Mouse (Mus musculus): ENCODE results near the gene Zcchc24. TPM values are rescaled to one million over a fixed set of nuclear protein-coding genes. Genes with fewer than 3 reads are reported as not detected.
A peak's percentile ranks its signal among the peaks of the same experiment; 100 is the strongest.

The Zcchc24 gene
- polyA plus RNA-seq, 2 experiments, result 5.7 TPM

- no peaks in the 10 kb centered on the region for H3K9me3 ChIP-seq (ENCODE audit: control insufficient read depth, low read length)
- no peak overlapping the region for H3K4me2 ChIP-seq (ENCODE audit: low read depth)
- no peak overlapping the region for H3K27ac ChIP-seq
- TF ChIP-seq EP300 (IDR thresholded peaks at IDR 0.05; ENCODE audit: low read depth) (no peak), CTCF (IDR thresholded peaks at IDR 0.05; ENCODE audit: low read depth) (no peak)
- no peak overlapping the region for H3K4me3 ChIP-seq (ENCODE audit: insufficient read depth in 1 of 2, low read depth in 2 of 2, low read length in 2 of 2)
- H3K9ac ChIP-seq (replicated peaks), result no peak overlapping the region
- DNase-seq (ENCODE audit: low read depth in 3 of 3, low spot score in 3 of 3) (no peak), ATAC-seq (ENCODE audit: insufficient read depth) (no peak)
- H3K27me3 ChIP-seq (ENCODE audit: control insufficient read depth, insufficient read depth, low read length), result no peaks in the 10 kb centered on the region
- H3K36me3 ChIP-seq (replicated peaks; ENCODE audit: control insufficient read depth, insufficient read depth, low read depth), result no peaks in the 10 kb centered on the region
- H3K4me1 ChIP-seq (replicated peaks; ENCODE audit: control insufficient read depth in 2 of 2, insufficient read depth in 2 of 2, low read length in 1 of 2), result 0 out of 4 replicates have a peak, but pooled peaks cover 0 to 5% of the 10 kb centered on the region in 2 experiments
- whole genome bisulfite sequencing (ENCODE audit: insufficient replicate concordance), result 43% methylated on average over 9 of the region's 9 CpGs
These were observed 49.5 kb downstream of the Zcchc24 start for GRCm38 (mm10) chr14:25719371-25719770.

- no peaks in the 10 kb centered on the region for H3K27me3 ChIP-seq (ENCODE audit: control insufficient read depth, insufficient read depth, low read length)
- TF ChIP-seq CTCF (IDR thresholded peaks at IDR 0.05; ENCODE audit: low read depth), result no peak
- DNase-seq (ENCODE audit: low read depth in 3 of 3, low spot score in 3 of 3) (no peak), ATAC-seq (ENCODE audit: insufficient read depth) (no peak)
- 0% methylated on average over 2 of the region's 2 CpGs for WGBS (ENCODE audit: insufficient replicate concordance)
- no peak overlapping the region for H3K9ac ChIP-seq (replicated peaks)
- no peak overlapping the region for H3K27ac ChIP-seq
- no peaks in the 10 kb centered on the region for H3K36me3 ChIP-seq (replicated peaks; ENCODE audit: control insufficient read depth, insufficient read depth, low read depth)
- no peak overlapping the region for H3K4me2 ChIP-seq (ENCODE audit: low read depth)
- no peaks in the 10 kb centered on the region for H3K9me3 ChIP-seq (ENCODE audit: control insufficient read depth, low read length)
- 0 out of 4 replicates have a peak, but pooled peaks cover 0 to 5% of the 10 kb centered on the region in 2 experiments for H3K4me1 ChIP-seq (replicated peaks; ENCODE audit: control insufficient read depth in 2 of 2, insufficient read depth in 2 of 2, low read length in 1 of 2)
- no peak overlapping the region for H3K4me3 ChIP-seq (ENCODE audit: insufficient read depth in 1 of 2, low read depth in 2 of 2, low read length in 2 of 2)
These were observed 50.4 kb downstream of the Zcchc24 start for GRCm38 (mm10) chr14:25718471-25718870.

- no peak overlapping the region for H3K4me3 ChIP-seq (ENCODE audit: insufficient read depth in 1 of 2, low read depth in 2 of 2, low read length in 2 of 2)
- ATAC-seq (ENCODE audit: insufficient read depth) (no peak), DNase-seq (ENCODE audit: low read depth in 3 of 3, low spot score in 3 of 3) (no peak)
- H3K9me3 ChIP-seq (ENCODE audit: control insufficient read depth, low read length), result no peaks in the 10 kb centered on the region
- H3K4me2 ChIP-seq (ENCODE audit: low read depth), result no peak overlapping the region
- WGBS (ENCODE audit: insufficient replicate concordance), result 71% methylated on average over 8 of the region's 8 CpGs
- no peaks in the 10 kb centered on the region for H3K36me3 ChIP-seq (replicated peaks; ENCODE audit: control insufficient read depth, insufficient read depth, low read depth)
- H3K4me1 ChIP-seq (replicated peaks; ENCODE audit: control insufficient read depth in 2 of 2, insufficient read depth in 2 of 2, low read length in 1 of 2), result 0 out of 4 replicates have a peak, but pooled peaks cover 0 to 5% of the 10 kb centered on the region in 2 experiments
- TF ChIP-seq CTCF (IDR thresholded peaks at IDR 0.05; ENCODE audit: low read depth) (no peak), EP300 (IDR thresholded peaks at IDR 0.05; ENCODE audit: low read depth) (no peak)
- H3K27ac ChIP-seq, result no peak overlapping the region
- H3K27me3 ChIP-seq (ENCODE audit: control insufficient read depth, insufficient read depth, low read length), result no peaks in the 10 kb centered on the region
- H3K9ac ChIP-seq (replicated peaks), result no peak overlapping the region
These were observed 51.1 kb downstream of the Zcchc24 start for GRCm38 (mm10) chr14:25717718-25718117.

GRCm38 (mm10) chr14:25716528-25716927 is 52.3 kb downstream of the Zcchc24 start:
- no peak for DNase-seq (ENCODE audit: low read depth in 3 of 3, low spot score in 3 of 3)
- 73% methylated on average over 1 of the region's 1 CpGs for WGBS (ENCODE audit: insufficient replicate concordance)
- no peak overlapping the region for H3K4me3 ChIP-seq (ENCODE audit: insufficient read depth in 1 of 2, low read depth in 2 of 2, low read length in 2 of 2)
- 0 out of 4 replicates have a peak, but pooled peaks cover 0 to 5% of the 10 kb centered on the region in 2 experiments for H3K4me1 ChIP-seq (replicated peaks; ENCODE audit: control insufficient read depth in 2 of 2, insufficient read depth in 2 of 2, low read length in 1 of 2)
- H3K36me3 ChIP-seq (replicated peaks; ENCODE audit: control insufficient read depth, insufficient read depth, low read depth), result no peaks in the 10 kb centered on the region
- H3K27ac ChIP-seq, result no peak overlapping the region
- no peak for TF ChIP-seq CTCF (IDR thresholded peaks at IDR 0.05; ENCODE audit: low read depth)
- TF ChIP-seq EP300 (IDR thresholded peaks at IDR 0.05; ENCODE audit: low read depth), result no peak
- no peak for ATAC-seq (ENCODE audit: insufficient read depth)
- H3K9me3 ChIP-seq (ENCODE audit: control insufficient read depth, low read length), result no peaks in the 10 kb centered on the region
- no peak overlapping the region for H3K9ac ChIP-seq (replicated peaks)
- H3K4me2 ChIP-seq (ENCODE audit: low read depth), result no peak overlapping the region
- no peaks in the 10 kb centered on the region for H3K27me3 ChIP-seq (ENCODE audit: control insufficient read depth, insufficient read depth, low read length)

GRCm38 (mm10) chr14:25713443-25713842 is 55.4 kb downstream of the Zcchc24 start:
- ATAC-seq (ENCODE audit: insufficient read depth) (no peak), DNase-seq (ENCODE audit: low read depth in 3 of 3, low spot score in 3 of 3) (no peak)
- Histone ChIP-seq H3K27me3 (ENCODE audit: control insufficient read depth, insufficient read depth, low read length) (no peaks in the 10 kb centered on the region), H3K36me3 (replicated peaks; ENCODE audit: control insufficient read depth, insufficient read depth, low read depth) (no peaks in the 10 kb centered on the region), H3K27ac (no peak overlapping the region), H3K4me2 (ENCODE audit: low read depth) (no peak overlapping the region), H3K4me3 (ENCODE audit: insufficient read depth in 1 of 2, low read depth in 2 of 2, low read length in 2 of 2) (no peak overlapping the region), H3K9me3 (ENCODE audit: control insufficient read depth, low read length) (no peaks in the 10 kb centered on the region), H3K4me1 (replicated peaks; ENCODE audit: control insufficient read depth in 2 of 2, insufficient read depth in 2 of 2, low read length in 1 of 2) (peaks cover 8 to 31% of the 10 kb centered on the region in 2 experiments), H3K9ac (replicated peaks) (no peak overlapping the region)
- peak; percentile 63 for TF ChIP-seq CTCF (IDR thresholded peaks at IDR 0.05; ENCODE audit: low read depth)
- TF ChIP-seq EP300 (IDR thresholded peaks at IDR 0.05; ENCODE audit: low read depth), result no peak
- WGBS (ENCODE audit: insufficient replicate concordance), result 21% methylated on average over 4 of the region's 4 CpGs
